ENCODE assay signal across 9 mouse cellular contexts in the genomic region with DNA sequence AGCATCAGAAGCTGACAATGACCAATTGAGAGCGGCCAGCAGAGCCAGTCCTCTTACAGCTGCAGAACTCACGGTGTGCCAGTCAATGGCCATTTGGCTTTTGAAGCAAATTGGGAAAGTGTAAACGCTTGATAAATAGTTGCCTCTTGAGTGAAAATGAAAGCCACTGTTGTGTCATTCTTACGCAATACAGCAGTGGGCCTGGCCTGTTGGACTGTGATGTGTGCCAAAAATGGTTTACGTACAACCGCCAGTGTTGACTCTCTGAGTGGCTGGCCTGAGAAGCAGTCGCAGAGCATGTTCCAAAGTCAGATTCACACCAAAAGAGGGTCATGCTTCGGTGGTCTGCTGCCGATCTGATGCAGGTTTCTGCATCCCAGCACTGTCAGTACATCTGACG. TPM values are rescaled to one million over a fixed set of nuclear protein-coding genes. Genes with fewer than 3 reads are reported as not detected.
A peak's percentile ranks its signal among the peaks of the same experiment; 100 is the strongest.
DNase-seq lines count a peak whose midpoint lies in the region; ATAC-seq and TF ChIP-seq lines count a peak whose summit lies in the region.
"Had no signal": no experiment of that assay in that cellular context is flagged by ENCODE, and none has a peak within 500 bp of the region (broad histone marks: within the 10 kb centered on the region; RNA-seq: fewer than 3 reads in every experiment).

No protein-coding gene starts in this region.

- no peak overlapping the region for H3K4me2 ChIP-seq in hindbrain, postnatal 0 days (ENCODE audit: low read depth, low read length)
- H3K4me2 ChIP-seq in hindbrain, embryonic 14.5 days (replicated peaks): no peak overlapping the region
- H3K4me2 ChIP-seq in liver, embryonic 11.5 days: peak overlapping the region; percentile 8; the same call in 1 of the 2 replicates
- H3K4me2 ChIP-seq in forebrain, embryonic 15.5 days (replicated peaks): no peak overlapping the region

- H3K9ac ChIP-seq in hindbrain, postnatal 0 days (replicated peaks; ENCODE audit: low read length): no peak overlapping the region
- no peak overlapping the region for H3K9ac ChIP-seq in hindbrain, embryonic 14.5 days
- H3K9ac ChIP-seq in liver, embryonic 11.5 days (ENCODE audit: low read depth, low read length): peak overlapping the region; percentile 20; the same call in 1 of the 2 replicates
- H3K9ac ChIP-seq in forebrain, embryonic 15.5 days (replicated peaks): no peak overlapping the region

- H3K36me3 ChIP-seq in hindbrain, postnatal 0 days (ENCODE audit: insufficient read depth, low read length): no peaks in the 10 kb centered on the region
- H3K36me3 ChIP-seq in hindbrain, embryonic 14.5 days (replicated peaks; ENCODE audit: control insufficient read depth, insufficient read depth): no peaks in the 10 kb centered on the region
- H3K36me3 ChIP-seq in liver, embryonic 11.5 days (ENCODE audit: control insufficient read depth, insufficient read depth, low read length): peaks cover 2% of the 10 kb centered on the region; the same call in 1 of the 2 replicates
- H3K36me3 ChIP-seq in forebrain, embryonic 15.5 days: no peaks in the 10 kb centered on the region

- ATAC-seq in hindbrain, postnatal 0 days: no peak
- no peak for ATAC-seq in hindbrain, embryonic 14.5 days (ENCODE audit: low FRiP score)
- no peak for ATAC-seq in liver, embryonic 11.5 days (replicated peaks; ENCODE audit: low FRiP score)
- peak; percentile 64; the same call in 1 of the 2 replicates for ATAC-seq in monocyte, adult 5-6 weeks (replicated peaks; ENCODE audit: insufficient number of reproducible peaks, low FRiP score, low TSS enrichment, poor library complexity, severe bottlenecking)
- no peak for ATAC-seq in forebrain, embryonic 15.5 days (replicated peaks)

- no peak overlapping the region for H3K4me3 ChIP-seq in hindbrain, postnatal 0 days (ENCODE audit: low read length)
- H3K4me3 ChIP-seq in hindbrain, embryonic 14.5 days (replicated peaks; ENCODE audit: low read length): no peak overlapping the region
- no peak overlapping the region for H3K4me3 ChIP-seq in liver, embryonic 11.5 days (ENCODE audit: low read depth, low read length)
- H3K4me3 ChIP-seq in forebrain, embryonic 15.5 days: no peak overlapping the region
- H3K4me3 ChIP-seq: forebrain, embryonic 10.5 days had no signal

- no peak overlapping the region for H3K27ac ChIP-seq in hindbrain, postnatal 0 days
- no peak overlapping the region for H3K27ac ChIP-seq in hindbrain, embryonic 14.5 days
- no peak overlapping the region for H3K27ac ChIP-seq in liver, embryonic 11.5 days (ENCODE audit: low read depth, low read length)
- no peak overlapping the region for H3K27ac ChIP-seq in forebrain, embryonic 15.5 days (replicated peaks)
- H3K27ac ChIP-seq: forebrain, embryonic 10.5 days had no signal

- H3K4me1 ChIP-seq in hindbrain, postnatal 0 days (ENCODE audit: insufficient read depth, low read length): no peaks in the 10 kb centered on the region
- H3K4me1 ChIP-seq in hindbrain, embryonic 14.5 days (replicated peaks; ENCODE audit: control insufficient read depth, insufficient read depth, low read length): no peaks in the 10 kb centered on the region
- peaks cover 57% of the 10 kb centered on the region for H3K4me1 ChIP-seq in liver, embryonic 11.5 days (replicated peaks; ENCODE audit: control insufficient read depth, insufficient read depth, low read length)
- H3K4me1 ChIP-seq in forebrain, embryonic 15.5 days: no peaks in the 10 kb centered on the region

- 75% methylated on average over 10 of the region's 10 CpGs for WGBS in hindbrain, postnatal 0 days
- WGBS in hindbrain, embryonic 14.5 days: 81% methylated on average over 10 of the region's 10 CpGs
- WGBS in liver, embryonic 11.5 days: 76% methylated on average over 10 of the region's 10 CpGs
- 87% methylated on average over 10 of the region's 10 CpGs for WGBS in forebrain, embryonic 15.5 days

- TF ChIP-seq CTCF in hindbrain, postnatal 0 days (IDR thresholded peaks at IDR 0.05; ENCODE audit: low read depth): no peak

- no peaks in the 10 kb centered on the region for H3K27me3 ChIP-seq in hindbrain, postnatal 0 days (ENCODE audit: insufficient read depth, low read length)
- H3K27me3 ChIP-seq in hindbrain, embryonic 14.5 days (ENCODE audit: control insufficient read depth, insufficient read depth, low read length): no peaks in the 10 kb centered on the region
- H3K27me3 ChIP-seq in liver, embryonic 11.5 days (replicated peaks; ENCODE audit: control insufficient read depth, insufficient read depth, low read length): no peaks in the 10 kb centered on the region
- no peaks in the 10 kb centered on the region for H3K27me3 ChIP-seq in forebrain, embryonic 15.5 days

- no peaks in the 10 kb centered on the region for H3K9me3 ChIP-seq in hindbrain, postnatal 0 days (ENCODE audit: low read length)
- no peaks in the 10 kb centered on the region for H3K9me3 ChIP-seq in hindbrain, embryonic 14.5 days (ENCODE audit: control insufficient read depth, low read length)
- no peaks in the 10 kb centered on the region for H3K9me3 ChIP-seq in liver, embryonic 11.5 days (ENCODE audit: control insufficient read depth, low read length)
- H3K9me3 ChIP-seq in forebrain, embryonic 15.5 days: no peaks in the 10 kb centered on the region
- H3K9me3 ChIP-seq: forebrain, embryonic 10.5 days had no signal

- peak; percentile 17 for DNase-seq in hindbrain, postnatal 0 days (ENCODE audit: low spot score)
- DNase-seq in hindbrain, embryonic 14.5 days (ENCODE audit: low spot score): no peak
- peak; percentile 92 for DNase-seq in adipocyte (ENCODE audit: low spot score)
- DNase-seq in liver, embryonic 11.5 days (ENCODE audit: low spot score): no peak
- no peak for DNase-seq in right cerebral cortex, postnatal 25 days
- DNase-seq: cerebellum, adult 2 months had no signal

RNA-seq across cellular contexts. Expression of gene Cdk8, which starts 17.7 kb away (rescaled TPM):
- total RNA-seq in hindbrain, postnatal 0 days (2014; rRNA removed): 33.8 and 36.0 TPM in 2 replicates
- 13.2 and 14.4 TPM in 2 replicates for polyA plus RNA-seq in hindbrain, postnatal 0 days (2015; fragmentation: Nextera tagmentation; extraction: Ambion mirVana)
- polyA plus RNA-seq in hindbrain, embryonic 14.5 days (2014; fragmentation: Nextera tagmentation; extraction: Ambion mirVana): 25.7 and 31.6 TPM in 2 replicates
- 31.5 and 34.3 TPM in 2 replicates for polyA plus RNA-seq in liver, embryonic 11.5 days (2014; fragmentation: Nextera tagmentation; extraction: Ambion mirVana)
- total RNA-seq in monocyte, adult 5-6 weeks (2017): 22.9 to 39.3 TPM (median 26.6 TPM) in 3 replicates
- polyA plus RNA-seq in forebrain, embryonic 15.5 days (2015; fragmentation: Nextera tagmentation; extraction: Ambion mirVana): 18.5 and 18.6 TPM in 2 replicates

RNA-seq across cellular contexts. Expression of gene Rnf6, which starts 27.4 kb away (rescaled TPM):
- 5.5 and 14.6 TPM in 2 replicates for total RNA-seq in hindbrain, postnatal 0 days (2014; rRNA removed)
- 27.9 and 28.3 TPM in 2 replicates for polyA plus RNA-seq in hindbrain, postnatal 0 days (2015; fragmentation: Nextera tagmentation; extraction: Ambion mirVana)
- polyA plus RNA-seq in hindbrain, embryonic 14.5 days (2014; fragmentation: Nextera tagmentation; extraction: Ambion mirVana): 22.2 and 22.6 TPM in 2 replicates
- polyA plus RNA-seq in liver, embryonic 11.5 days (2014; fragmentation: Nextera tagmentation; extraction: Ambion mirVana): 31.5 and 32.6 TPM in 2 replicates
- total RNA-seq in monocyte, adult 5-6 weeks (2017): 76.5 to 106 TPM (median 87.9 TPM) in 3 replicates
- 28.3 TPM in 2 replicates for polyA plus RNA-seq in forebrain, embryonic 15.5 days (2015; fragmentation: Nextera tagmentation; extraction: Ambion mirVana)

Comparison
In these comparisons a context has a peak if more than half of its experiments do, and no peak if none do; other contexts are left out.
1. DNase-seq: peak in hindbrain, postnatal 0 days (single experiment) and adipocyte (single experiment); none in hindbrain, embryonic 14.5 days (single experiment), liver, embryonic 11.5 days (single experiment) and right cerebral cortex, postnatal 25 days (single experiment).